Mouse (Mus musculus) heart, postnatal 4 days (tissue): ENCODE measurements around the gene Ahcy. TPM values are rescaled to one million over a fixed set of nuclear protein-coding genes. Genes with fewer than 3 reads are reported as not detected.
"Not testable (repeated sequence)": the region's sequence is repeated elsewhere in the genome, so short reads cannot be mapped to it uniquely, and the experiment has no call there.

ENCODE experiments used
- DNase-seq: peaks from one replicate; pipeline ENCODE4 v3.0.0; 2021
- total RNA-seq, 2 experiments: library from RNA; stranded (reverse); gene quantifications; 2 replicates each; pipeline ENCODE4 v1.2.3; 2021

Gene Ahcy
- 10 to 100 TPM; 19.7 to 22.6 TPM for total RNA-seq

- DNase-seq = peak; percentile 88
Observed at GRCm38 (mm10) chr2:155073978-155074765, at the start of gene Ahcy. Gene Ahcy, minus strand, starts transcription at chr2:155074497.

DNA sequence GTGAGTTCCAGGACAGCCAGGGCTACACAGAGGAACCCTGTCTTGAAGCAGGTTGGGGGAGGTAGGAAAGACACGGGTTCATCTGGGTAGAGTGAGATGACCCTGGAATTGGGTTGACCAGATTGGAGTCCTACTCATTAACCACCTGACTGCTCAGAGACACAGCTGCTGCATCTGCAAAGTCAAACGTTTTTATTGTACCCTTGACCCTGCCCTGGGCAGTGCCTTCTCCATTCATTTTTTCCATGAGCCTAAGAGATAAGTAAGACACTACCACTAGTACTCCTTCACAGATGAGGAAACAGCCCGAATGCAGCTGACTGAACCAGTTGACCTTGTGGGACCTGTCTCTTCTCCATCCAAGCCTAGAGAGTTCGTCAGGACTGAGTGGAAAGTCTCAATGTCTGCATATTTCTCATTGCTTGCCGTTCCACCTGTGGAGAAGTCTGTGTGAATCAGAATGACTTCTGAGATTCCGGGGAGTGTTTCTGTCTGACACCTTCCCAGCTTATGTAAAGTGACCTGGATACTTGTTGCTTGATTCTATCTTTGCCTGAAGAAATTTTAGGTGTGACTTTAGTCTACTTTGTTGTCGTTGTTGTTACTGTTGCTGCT is 41.0 kb upstream of the Ahcy start:
- DNase-seq = no peak

DNA sequence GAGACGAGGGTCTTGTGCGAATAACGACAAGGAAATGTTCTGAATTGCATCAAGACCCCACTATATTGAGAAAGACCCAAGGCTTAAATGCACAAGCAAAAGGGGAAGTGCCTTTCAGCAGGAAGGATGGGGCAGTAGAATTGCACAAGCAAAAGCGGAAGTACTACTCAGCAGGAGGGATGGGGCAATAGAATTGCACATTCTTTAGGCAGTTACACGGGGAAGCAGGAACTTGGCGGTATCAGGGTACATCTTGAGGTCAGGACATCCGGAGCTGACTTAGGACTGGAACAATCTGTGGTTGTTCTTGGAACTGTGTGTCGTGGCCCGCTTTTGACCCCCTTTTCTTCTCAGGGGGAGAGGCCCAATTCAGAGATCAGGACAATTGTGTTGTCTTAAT is 33.0 kb upstream of the Ahcy start:
- not testable (repeated sequence) for DNase-seq

GRCm38 (mm10) chr2:155103607-155104006 is 29.3 kb upstream of the Ahcy start:
- DNase-seq = no peak

- DNase-seq = no peak
Observed at GRCm38 (mm10) chr2:155101761-155102181, 27.5 kb upstream of the Ahcy start.

GRCm38 (mm10) chr2:155100796-155101259 is 26.5 kb upstream of the Ahcy start:
- no peak for DNase-seq

DNA sequence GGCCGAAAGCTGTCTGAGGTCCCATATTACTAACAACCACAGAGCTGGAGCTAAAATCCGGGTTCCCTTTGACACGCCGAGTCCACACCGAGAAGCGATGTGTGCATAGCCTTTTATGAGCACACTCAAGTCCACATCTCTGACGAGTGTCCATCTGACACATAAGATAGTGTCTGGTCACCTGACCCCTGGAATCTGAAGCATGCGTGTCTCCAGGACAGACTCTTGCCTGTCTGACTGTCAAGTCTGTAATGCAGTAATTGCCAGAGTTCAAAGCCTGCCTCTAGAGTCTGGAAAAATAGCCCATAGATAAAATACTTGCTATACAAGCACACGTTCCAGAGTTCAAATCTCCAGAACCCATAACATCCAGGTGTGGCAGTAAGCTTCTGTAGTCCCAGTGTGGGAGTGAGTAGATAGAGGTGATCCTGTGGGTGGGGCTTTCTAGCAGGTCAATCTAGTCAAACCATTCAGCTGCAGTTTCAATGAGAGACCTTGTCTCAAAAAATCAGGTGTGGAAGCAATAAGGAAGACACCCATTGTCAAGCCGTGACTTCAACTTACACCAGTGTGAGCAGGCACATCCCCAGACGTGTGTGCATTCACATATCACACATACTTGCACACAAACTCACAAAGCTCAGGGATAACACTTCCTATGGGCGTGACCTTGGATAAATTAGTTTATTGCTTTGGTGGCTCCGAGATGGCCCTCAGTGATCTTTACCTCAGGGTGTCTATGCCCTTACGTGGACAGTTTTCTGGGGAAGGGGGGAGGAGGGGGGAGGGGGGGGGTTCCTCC is 25.9 kb upstream of the Ahcy start:
- DNase-seq = no peak

DNA sequence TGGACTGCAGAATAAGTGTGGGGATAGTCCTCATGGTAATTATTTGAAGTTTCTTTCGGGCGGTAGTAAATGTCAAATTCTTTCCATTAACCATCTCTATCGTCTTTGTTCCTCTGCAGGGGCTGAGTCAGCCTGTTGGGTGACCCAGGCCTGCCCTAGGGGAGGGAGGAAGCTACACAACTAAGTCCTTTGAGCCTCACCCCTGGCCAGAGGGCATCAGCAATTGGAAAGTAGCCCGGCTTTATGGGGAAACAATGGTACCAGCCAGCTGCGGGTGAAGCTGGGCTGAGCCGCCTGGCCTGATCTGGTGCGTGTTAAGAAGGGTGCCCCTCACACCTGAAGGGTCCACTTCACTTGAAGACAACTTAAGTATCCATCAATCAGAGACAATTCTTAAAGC is 25.1 kb upstream of the Ahcy start:
- DNase-seq = no peak

DNA sequence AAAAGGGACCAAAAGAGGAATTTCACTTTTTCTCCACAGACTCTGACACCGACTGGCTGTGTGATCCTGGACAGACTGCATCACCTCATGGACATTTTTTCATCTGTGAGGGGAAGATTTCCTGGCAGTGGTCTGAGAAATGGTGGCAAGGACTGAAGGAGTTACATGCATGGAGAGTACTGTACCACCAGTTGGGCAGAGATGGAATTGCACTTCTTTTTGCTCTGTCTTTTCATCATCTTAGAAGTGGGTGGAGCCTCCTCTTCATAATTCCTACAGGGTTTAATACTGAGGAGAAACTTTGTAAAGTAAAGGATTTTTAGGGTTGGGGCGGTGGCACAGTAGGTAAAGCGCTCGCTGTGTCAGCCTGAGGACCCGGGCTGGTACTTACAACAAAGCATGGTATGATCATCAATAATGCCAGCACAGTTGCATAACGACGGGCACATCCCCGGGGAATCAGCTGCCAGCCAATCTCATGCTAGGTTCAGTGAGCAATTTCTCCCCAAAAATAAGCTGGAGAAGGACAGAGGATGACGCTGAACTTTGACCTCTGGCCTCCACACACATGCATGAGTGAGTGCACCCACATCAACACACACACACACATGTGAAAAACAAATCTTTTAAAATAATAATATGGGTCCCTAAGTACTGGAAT is 24.6 kb upstream of the Ahcy start:
- no peak for DNase-seq

GRCm38 (mm10) chr2:155093418-155093817 is 19.1 kb upstream of the Ahcy start:
- no peak for DNase-seq

- DNase-seq = no peak
Observed at GRCm38 (mm10) chr2:155091743-155092075, 17.4 kb upstream of the Ahcy start.

DNA sequence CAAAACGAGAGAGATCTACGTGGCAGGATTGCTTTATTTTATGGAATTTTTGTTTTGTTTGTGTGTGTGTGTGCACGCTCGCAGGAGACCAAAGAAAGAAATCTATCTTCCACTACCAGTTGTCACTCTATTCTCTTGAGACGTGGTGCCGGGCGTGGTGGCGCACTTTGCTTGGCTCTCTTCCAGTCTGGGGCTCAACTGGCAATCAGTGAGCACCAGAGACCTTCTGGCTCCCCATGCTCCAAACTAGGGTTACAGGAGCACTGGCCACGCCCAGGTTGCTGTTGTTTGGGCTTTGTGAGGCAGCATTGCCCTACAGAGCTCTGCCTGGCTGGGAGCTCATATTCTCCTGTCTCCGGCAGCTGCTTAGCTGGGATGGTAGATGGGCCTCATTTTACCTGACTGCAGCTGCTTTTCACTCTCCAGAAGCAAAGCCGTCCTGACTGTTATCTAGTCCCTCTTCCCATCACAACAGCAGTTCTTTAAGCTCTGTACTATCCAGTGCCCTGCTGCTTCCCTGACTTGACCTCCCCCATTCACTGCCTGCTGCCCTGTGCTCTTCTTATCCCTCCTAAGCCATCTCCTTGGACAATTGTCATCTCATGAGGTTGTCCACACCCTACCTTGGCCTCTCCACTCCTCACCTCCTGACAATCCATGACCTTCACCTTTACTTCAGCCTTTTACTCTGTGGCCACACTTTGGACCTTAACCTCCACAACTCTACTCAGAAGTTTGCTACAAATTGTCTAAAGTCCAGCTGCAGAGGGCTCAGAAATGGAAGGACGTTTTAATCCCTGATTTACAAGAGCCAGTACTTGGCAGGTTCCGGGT is 16.8 kb upstream of the Ahcy start:
- no peak for DNase-seq

DNA sequence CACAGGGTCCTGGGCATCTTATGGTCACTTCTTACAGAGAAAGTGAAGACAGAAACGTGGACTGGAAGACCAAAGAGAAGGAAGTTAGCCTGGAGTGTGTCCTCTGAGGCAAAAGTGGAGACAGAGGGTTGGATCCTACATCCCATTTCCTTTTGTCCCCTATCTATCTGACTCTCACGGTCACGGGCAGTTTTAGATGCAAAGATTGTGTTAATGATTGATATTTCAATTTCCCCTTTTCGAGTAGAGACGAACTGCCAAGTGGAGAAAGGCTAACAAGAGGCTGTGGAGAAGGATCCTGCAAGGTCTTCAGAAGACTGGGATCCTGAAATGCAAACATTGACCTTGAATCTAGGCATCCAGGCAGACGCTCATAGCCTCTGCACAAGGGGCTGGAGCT is 14.0 kb upstream of the Ahcy start:
- no peak for DNase-seq

- no peak for DNase-seq
Observed at GRCm38 (mm10) chr2:155086328-155086727, 12.0 kb upstream of the Ahcy start.

DNA sequence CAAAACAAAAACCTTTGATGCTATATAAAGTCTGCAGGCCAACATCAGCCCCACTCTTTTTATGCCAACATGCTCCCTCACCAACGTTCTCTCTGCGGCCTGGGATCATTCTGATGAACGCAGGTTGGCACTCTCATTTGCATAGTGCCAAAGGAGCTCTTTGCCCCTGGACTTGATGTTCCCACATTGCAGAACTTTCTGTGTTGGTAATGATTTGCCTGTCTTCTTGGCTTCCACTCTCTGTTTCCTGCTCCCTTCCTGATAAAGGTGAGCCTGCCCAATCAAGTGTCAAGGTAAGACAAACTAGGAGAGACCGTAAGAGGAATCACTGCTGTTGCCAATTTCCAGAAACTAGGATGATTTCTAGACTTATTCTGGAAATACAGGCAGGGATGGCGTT is 10.2 kb upstream of the Ahcy start:
- no peak for DNase-seq

DNA sequence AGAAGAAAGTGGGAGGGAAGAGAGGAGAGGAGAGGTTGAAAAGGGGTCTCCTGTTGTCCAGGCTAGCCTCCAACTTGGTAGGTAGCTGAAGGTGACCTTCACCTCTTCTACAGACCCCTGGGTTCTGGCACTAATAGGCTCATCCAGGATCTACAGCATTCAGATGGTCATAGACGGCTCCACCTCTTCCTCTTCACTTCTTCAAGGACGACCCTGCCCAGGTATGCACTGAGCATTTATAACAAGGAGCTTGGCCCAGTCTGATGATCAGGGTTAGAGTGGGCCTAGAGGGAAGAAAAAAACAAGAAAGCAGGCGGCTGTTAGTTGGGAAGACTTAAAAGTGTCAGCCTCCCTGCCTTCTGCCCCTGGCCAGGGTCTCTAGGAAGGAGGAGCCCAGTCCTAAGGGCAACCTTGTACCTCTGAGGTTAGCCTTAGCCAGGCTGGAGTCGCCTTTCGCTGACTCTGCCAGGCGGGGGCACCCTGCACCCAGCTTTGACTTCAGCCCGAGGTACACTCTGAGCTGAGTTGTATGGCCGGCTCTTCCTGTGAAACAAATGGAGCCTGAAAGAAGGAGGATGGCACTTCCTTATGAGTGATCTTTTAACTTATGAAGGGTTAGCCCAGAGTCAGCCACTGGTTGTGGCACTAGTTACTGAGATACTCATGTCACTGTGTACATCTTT is 8.0 kb upstream of the Ahcy start:
- peak; percentile 79 for DNase-seq

DNA sequence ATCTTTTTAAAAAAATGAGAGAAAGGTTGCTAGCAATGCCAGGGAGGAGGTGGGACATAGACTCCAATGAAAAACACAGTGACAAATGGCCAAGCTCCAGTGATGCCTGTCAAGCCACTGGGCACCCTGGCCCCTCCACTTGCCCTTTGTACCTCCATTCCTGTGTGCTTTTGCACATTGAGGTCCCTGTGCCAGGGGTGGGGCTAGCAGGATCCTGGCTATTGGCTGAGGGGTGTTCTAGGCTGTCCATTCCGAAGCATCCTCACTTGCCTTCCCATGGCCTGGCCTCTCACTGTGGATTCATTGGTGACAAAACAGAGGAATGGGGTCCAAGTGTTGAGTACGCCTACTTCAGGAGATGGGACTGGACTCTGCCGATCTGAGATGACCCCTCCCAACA is 6.8 kb upstream of the Ahcy start:
- no peak for DNase-seq

GRCm38 (mm10) chr2:155080179-155080530 is 5.9 kb upstream of the Ahcy start:
- no peak for DNase-seq

DNA sequence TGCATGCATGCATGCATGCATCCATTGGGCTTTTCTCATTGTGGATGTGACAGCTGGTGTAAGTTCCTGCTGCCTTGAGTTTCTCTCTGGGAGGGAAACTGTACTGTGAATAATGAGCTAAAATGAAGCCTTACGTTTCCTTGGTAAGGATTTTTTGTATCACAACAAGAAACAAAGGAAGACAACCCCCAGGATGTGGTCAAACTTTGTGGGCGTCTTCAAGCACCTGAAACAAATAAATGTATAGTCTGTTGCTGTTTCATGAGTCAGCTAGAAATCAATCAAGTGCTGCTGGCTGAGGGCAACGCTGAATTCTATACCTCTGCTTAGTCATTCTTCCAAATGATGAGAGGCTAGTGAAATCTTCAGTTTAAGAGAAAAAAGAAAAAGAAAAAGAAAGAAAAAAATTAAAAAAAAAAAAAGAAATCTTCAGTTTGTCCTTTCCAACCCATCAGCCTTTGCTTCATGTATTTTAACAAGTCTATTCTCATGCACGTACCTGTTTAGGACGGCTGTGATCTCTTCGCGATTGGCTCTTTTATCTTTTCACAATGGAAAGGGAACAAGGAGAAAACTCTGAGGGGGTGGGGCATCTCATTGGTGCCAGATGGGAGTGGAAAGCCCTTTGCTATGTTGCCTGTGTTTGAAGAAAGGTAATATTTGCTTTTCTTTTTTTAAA is 5.3 kb upstream of the Ahcy start:
- no peak for DNase-seq

GRCm38 (mm10) chr2:155075649-155076048 is 1.4 kb upstream of the Ahcy start:
- no peak for DNase-seq
